ENCODE assay signal across 8 mouse cellular contexts in the genomic region with DNA sequence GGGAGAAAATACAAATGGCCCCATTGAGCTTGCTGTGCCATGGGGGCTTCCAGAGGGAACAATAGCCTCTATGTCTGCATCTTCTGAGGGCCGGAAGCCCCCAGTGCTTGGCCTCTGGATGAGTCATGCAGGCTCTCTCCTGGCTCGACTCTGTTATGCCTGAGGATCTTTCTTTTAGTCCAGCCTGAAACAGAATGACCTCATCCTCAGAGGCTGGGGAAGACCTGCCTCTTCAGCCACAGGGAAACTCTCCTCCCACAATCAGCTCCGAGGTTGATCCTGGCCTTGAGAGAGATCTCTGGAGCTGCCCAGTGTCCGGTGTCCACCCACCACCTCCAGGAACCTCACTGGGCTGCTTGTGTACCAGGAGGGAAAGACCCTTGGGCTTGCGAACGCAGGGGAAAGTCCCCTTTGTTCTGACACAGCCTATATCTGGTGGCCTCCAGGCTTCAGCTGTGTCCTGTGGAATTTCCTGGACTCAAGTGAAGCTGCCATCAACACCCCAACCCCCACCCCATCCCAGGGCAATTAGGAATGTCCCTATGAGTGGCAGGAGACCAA.
DNase-seq lines count a peak whose midpoint lies in the region; ATAC-seq and TF ChIP-seq lines count a peak whose summit lies in the region.

No protein-coding gene starts in this region.

- no peaks in the 10 kb centered on the region for H3K36me3 ChIP-seq in forebrain, embryonic 16.5 days (ENCODE audit: control insufficient read depth, insufficient read depth)
- no peaks in the 10 kb centered on the region for H3K36me3 ChIP-seq in hindbrain, embryonic 16.5 days (ENCODE audit: control insufficient read depth, insufficient read depth, low read length)
- H3K36me3 ChIP-seq in lung, embryonic 15.5 days, result no peaks in the 10 kb centered on the region

- no peaks in the 10 kb centered on the region for H3K27me3 ChIP-seq in forebrain, embryonic 16.5 days (replicated peaks; ENCODE audit: control insufficient read depth, insufficient read depth, low read length)
- no peaks in the 10 kb centered on the region for H3K27me3 ChIP-seq in hindbrain, embryonic 16.5 days (replicated peaks; ENCODE audit: control insufficient read depth, insufficient read depth, low read length)
- H3K27me3 ChIP-seq in lung, embryonic 15.5 days, result no peaks in the 10 kb centered on the region
- no peaks in the 10 kb centered on the region for H3K27me3 ChIP-seq in cerebellum, adult 2 months (ENCODE audit: control insufficient read depth, insufficient read depth, low read length)

- no peak overlapping the region for H3K9ac ChIP-seq in forebrain, embryonic 16.5 days (replicated peaks; ENCODE audit: low read depth, low read length)
- H3K9ac ChIP-seq in hindbrain, embryonic 16.5 days (ENCODE audit: low read depth, low read length), result no peak overlapping the region
- no peak overlapping the region for H3K9ac ChIP-seq in lung, embryonic 15.5 days

- no peak overlapping the region for H3K27ac ChIP-seq in forebrain, embryonic 16.5 days (ENCODE audit: low read length)
- no peak overlapping the region for H3K27ac ChIP-seq in hindbrain, embryonic 16.5 days (ENCODE audit: low read depth, low read length)
- H3K27ac ChIP-seq in lung, embryonic 15.5 days, result peak overlapping the region; percentile 45
- H3K27ac ChIP-seq in cerebellum, adult 2 months (ENCODE audit: insufficient read depth, low read length), result no peak overlapping the region

- peak; percentile 63 for ATAC-seq in forebrain, embryonic 16.5 days
- peak; percentile 74 for ATAC-seq in hindbrain, embryonic 16.5 days
- peak; percentile 77 for ATAC-seq in lung, embryonic 15.5 days (ENCODE audit: borderline replicate concordance, extremely low read depth, low FRiP score, low TSS enrichment)

- no peak for TF ChIP-seq POLR2A in cerebellum, adult 2 months (IDR thresholded peaks at IDR 0.05; ENCODE audit: borderline replicate concordance, insufficient read depth, low read length)

- H3K9me3 ChIP-seq in forebrain, embryonic 16.5 days (ENCODE audit: control insufficient read depth, low read length), result no peaks in the 10 kb centered on the region
- H3K9me3 ChIP-seq in hindbrain, embryonic 16.5 days (ENCODE audit: control insufficient read depth, low read length), result no peaks in the 10 kb centered on the region
- no peaks in the 10 kb centered on the region for H3K9me3 ChIP-seq in lung, embryonic 15.5 days

- no peak overlapping the region for H3K4me3 ChIP-seq in forebrain, embryonic 16.5 days (replicated peaks; ENCODE audit: low read length)
- H3K4me3 ChIP-seq in hindbrain, embryonic 16.5 days (ENCODE audit: low read length), result no peak overlapping the region
- H3K4me3 ChIP-seq in lung, embryonic 15.5 days, result no peak overlapping the region
- no peak overlapping the region for H3K4me3 ChIP-seq in cerebellum, adult 2 months (replicated peaks; ENCODE audit: insufficient read depth, low read depth, low read length)

- 51% methylated on average over 6 of the region's 6 CpGs for WGBS in forebrain, embryonic 16.5 days
- WGBS in hindbrain, embryonic 16.5 days, result 63% methylated on average over 6 of the region's 6 CpGs
- 37% methylated on average over 6 of the region's 6 CpGs for WGBS in lung, embryonic 15.5 days
- 61% methylated on average over 6 of the region's 6 CpGs for WGBS in cerebellum, adult 2 months

- no peak overlapping the region for H3K4me2 ChIP-seq in forebrain, embryonic 16.5 days (ENCODE audit: low read length)
- H3K4me2 ChIP-seq in hindbrain, embryonic 16.5 days (ENCODE audit: low read length), result no peak overlapping the region
- no peak overlapping the region for H3K4me2 ChIP-seq in lung, embryonic 15.5 days

- no peak for TF ChIP-seq CTCF in cerebellum, adult 2 months (IDR thresholded peaks at IDR 0.05; ENCODE audit: borderline replicate concordance, insufficient read depth, low read depth, low read length)

- DNase-seq in retina, postnatal 1 day, result peak; percentile 75
- DNase-seq in retina, embryonic 14.5 days (ENCODE audit: low spot score), result no peak
- no peak for DNase-seq in T-cell, adult 2 months (ENCODE audit: low spot score)
- no peak for DNase-seq in cerebellum, adult 2 months
- DNase-seq in layer of hippocampus, postnatal 14 days (ENCODE audit: low spot score in 2 of 2), result no peak

- H3K4me1 ChIP-seq in forebrain, embryonic 16.5 days (replicated peaks; ENCODE audit: control insufficient read depth, insufficient read depth, low read length), result no peaks in the 10 kb centered on the region
- no peaks in the 10 kb centered on the region for H3K4me1 ChIP-seq in hindbrain, embryonic 16.5 days (ENCODE audit: control insufficient read depth, insufficient read depth, low read depth, low read length)
- peaks cover 18% of the 10 kb centered on the region for H3K4me1 ChIP-seq in lung, embryonic 15.5 days
- no peaks in the 10 kb centered on the region for H3K4me1 ChIP-seq in cerebellum, adult 2 months (ENCODE audit: control insufficient read depth, insufficient read depth, low read length)
